Mouse (Mus musculus) CD4-positive, CD25-positive, alpha-beta regulatory T cell, adult 4 months (primary cell): ENCODE results near the gene Spg21. TPM values are rescaled to one million over a fixed set of nuclear protein-coding genes. Genes with fewer than 3 reads are reported as not detected.

ENCODE experiments used
- ATAC-seq: one replicate; pipeline ENCODE4 v1.8.0; 2017
- polyA plus RNA-seq, 2 experiments: library from polyadenylated mRNA; unstranded; fragments of 100-300 nt; shearing (Covaris generic); gene quantifications; one replicate each; pipeline ENCODE4 v1.2.1; 2017

The Spg21 gene
- polyA plus RNA-seq, 2 experiments from 2014 or later, result 76.6 to 78.9 TPM

DNA sequence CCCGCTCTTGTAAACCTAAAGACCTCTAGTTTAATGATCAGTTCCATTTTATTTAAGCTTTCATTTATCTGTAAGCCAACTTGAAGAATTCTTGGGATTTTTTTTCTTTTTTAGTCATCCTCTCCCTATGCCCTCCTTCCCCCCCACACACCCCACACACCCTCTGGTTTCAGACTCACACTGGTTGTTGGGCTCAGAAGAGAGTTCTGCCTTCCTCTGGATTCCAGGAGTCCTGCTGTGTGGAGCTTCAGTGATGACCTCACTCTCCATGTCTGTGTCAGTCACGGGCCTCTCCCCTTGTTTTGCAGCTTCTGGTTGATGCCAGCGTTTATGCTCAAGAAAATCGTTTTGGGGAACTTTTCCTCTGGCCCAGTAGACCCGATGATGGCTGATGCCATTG is 19.3 kb downstream of the Spg21 start:
- no peak for ATAC-seq

GRCm38 (mm10) chr9:65491476-65491875 is 30.7 kb downstream of the Spg21 start:
- no peak for ATAC-seq

GRCm38 (mm10) chr9:65492351-65492750 is 31.6 kb downstream of the Spg21 start:
- no peak for ATAC-seq

GRCm38 (mm10) chr9:65492851-65493250 is 32.1 kb downstream of the Spg21 start:
- no peak for ATAC-seq

DNA sequence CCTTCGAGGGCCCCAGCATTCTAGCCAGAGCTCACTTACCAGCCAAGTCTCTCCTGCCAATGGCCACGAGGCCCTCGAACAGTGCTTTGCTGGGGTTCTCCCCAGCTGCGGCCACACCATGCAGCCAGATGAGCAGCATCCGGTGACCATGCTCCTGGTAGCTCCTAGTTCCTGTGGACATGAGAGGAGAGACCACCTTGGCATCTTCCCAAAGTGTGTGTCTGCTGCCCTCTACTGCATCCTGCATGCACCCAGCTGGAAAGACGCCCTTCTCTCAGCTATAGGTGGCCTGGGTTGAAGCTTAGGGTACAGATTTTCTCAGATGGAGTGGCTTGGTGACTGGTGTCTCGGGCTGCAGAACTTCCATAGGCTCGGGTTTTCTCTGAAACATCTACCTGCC is 41.4 kb downstream of the Spg21 start:
- ATAC-seq, result no peak

GRCm38 (mm10) chr9:65502721-65503505 is 42.2 kb downstream of the Spg21 start:
- ATAC-seq, result no peak

- ATAC-seq, result no peak
Measured at GRCm38 (mm10) chr9:65508449-65508848, 47.7 kb downstream of the Spg21 start.

GRCm38 (mm10) chr9:65512520-65512919 is 51.8 kb downstream of the Spg21 start:
- ATAC-seq, result no peak

DNA sequence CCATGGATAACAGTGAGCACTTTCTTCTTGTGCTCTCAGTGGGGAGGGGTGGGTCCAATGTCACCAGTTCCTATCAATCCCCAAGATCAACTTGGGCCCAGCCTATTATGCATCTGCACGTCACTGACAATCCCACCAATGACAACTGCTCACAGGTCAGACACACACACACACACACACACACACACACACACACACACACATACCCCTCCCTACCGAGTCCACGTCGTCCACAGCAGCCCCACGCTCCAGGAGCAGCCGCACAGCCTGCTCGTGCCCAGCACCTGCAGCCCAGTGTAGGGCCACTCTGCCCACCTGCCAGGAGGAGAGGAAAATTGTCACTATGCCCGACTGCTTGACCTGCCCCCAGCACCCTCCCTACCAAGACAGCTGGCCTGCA is 53.7 kb downstream of the Spg21 start:
- ATAC-seq, result no peak

- no peak for ATAC-seq
Measured at GRCm38 (mm10) chr9:65514851-65515261, 54.1 kb downstream of the Spg21 start.

GRCm38 (mm10) chr9:65519807-65520504 is 59.2 kb downstream of the Spg21 start, which contains the start of gene Ankdd1a:
Gene Ankdd1a, minus strand, starts transcription at chr9:65520193.
- no peak for ATAC-seq

- no peak for ATAC-seq
Measured at GRCm38 (mm10) chr9:65520505-65520876, 59.7 kb downstream of the Spg21 start.

DNA sequence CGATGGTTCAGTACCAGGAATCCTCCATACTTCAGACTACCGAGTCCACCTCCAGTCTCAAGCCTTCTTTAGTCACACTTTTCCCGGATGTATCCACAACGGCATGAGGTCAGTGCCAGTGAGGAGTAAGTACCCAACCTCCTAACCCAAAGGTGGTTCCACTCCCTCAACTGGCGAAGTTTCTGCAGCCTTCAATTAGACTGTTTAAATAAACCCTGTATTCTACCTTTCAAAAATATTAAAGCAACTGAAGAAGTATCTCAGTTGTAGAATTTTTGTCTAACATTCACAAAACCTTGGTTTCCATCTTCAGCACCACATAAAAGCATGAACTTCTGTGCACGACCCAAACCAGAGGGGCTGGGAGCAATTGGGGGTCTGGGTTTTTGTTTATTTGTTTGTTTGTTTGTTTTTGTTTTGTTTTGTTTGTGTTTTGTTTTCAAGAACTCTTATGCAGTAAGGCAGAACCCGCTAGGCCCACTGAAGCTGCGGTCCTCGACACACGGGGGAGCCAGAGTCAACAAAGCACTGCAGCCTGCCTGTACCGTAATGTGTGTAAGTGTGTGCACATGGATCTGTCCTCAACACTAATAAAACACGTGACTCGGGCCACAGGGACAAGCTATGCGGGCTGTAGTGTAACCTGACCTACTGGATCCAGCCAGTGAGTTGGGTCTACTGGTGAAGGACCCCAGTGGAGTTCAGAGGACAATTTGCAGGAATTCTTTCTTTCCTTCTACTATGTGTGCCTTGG is 63.0 kb downstream of the Spg21 start:
- peak; percentile 94 for ATAC-seq

- ATAC-seq, result no peak
Measured at GRCm38 (mm10) chr9:65525445-65526195, 64.9 kb downstream of the Spg21 start.

GRCm38 (mm10) chr9:65528417-65529038 is 67.8 kb downstream of the Spg21 start:
- no peak for ATAC-seq

DNA sequence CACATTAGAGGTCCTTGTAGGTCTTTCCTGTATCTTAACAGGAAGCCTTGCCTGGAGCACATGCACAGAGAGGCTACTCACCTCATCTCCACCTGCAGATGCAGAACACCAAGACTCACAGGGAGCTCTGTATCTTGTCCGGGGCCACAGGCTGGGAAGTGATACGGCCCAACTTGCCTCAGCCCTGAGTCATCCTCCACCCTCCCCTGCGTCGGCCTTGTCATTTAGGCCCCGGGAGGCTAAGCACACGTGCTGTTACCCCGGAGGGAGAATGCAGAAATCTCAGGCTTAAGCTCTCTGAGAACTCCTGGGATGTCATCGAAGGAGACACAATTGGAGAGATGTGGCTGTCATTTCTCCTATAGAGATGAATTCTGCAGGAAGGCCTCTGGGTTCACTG is 68.9 kb downstream of the Spg21 start:
- ATAC-seq, result no peak

DNA sequence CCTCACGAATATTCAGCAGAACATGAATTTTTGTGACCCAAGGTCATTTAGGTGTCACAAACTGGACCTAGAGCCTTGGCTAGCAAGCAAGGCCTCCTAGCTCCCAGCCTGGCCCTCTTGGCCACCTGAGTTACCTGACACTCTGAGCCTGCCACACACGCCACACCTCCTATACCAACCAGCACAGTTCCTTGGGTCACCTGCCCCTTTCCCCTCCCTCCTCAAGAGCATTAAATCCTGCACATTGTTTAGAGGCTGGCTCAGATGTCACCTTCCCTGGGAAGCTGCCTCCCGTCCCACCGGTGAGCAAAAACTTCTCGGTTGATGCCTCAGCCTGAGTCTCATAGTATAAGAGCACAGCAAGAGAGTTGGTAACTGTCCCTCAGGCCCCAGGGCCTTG is 70.5 kb downstream of the Spg21 start:
- no peak for ATAC-seq

- no peak for ATAC-seq
Measured at GRCm38 (mm10) chr9:65532986-65533385, 72.2 kb downstream of the Spg21 start.

GRCm38 (mm10) chr9:65534111-65534510 is 73.4 kb downstream of the Spg21 start:
- ATAC-seq, result no peak

DNA sequence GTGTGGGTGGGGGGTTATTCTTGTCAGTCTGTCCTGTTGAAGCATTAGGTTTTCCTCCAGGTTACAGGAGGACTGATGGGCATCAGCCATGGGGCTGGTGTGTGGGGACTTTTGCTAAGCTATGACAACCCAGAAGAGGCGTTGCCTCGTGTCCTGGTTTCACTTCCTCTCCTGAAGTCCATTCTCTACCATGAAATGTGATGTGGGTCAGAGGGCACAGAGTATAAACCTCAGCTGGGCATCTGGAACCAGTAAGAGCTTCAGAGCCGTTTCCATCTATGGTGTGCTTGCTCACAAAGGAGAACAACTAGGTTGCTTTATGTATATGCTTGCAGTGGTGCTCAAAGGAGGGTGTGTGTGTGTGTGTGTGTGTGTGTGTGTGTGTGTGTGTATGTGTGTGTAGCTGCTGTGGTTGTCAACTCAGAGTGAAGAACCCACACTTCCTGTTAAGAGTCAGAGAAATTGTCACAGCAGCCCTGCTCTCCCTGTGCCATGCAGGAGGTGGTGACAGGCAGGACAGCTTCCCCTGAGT is 74.5 kb downstream of the Spg21 start:
- ATAC-seq, result peak; percentile 85

DNA sequence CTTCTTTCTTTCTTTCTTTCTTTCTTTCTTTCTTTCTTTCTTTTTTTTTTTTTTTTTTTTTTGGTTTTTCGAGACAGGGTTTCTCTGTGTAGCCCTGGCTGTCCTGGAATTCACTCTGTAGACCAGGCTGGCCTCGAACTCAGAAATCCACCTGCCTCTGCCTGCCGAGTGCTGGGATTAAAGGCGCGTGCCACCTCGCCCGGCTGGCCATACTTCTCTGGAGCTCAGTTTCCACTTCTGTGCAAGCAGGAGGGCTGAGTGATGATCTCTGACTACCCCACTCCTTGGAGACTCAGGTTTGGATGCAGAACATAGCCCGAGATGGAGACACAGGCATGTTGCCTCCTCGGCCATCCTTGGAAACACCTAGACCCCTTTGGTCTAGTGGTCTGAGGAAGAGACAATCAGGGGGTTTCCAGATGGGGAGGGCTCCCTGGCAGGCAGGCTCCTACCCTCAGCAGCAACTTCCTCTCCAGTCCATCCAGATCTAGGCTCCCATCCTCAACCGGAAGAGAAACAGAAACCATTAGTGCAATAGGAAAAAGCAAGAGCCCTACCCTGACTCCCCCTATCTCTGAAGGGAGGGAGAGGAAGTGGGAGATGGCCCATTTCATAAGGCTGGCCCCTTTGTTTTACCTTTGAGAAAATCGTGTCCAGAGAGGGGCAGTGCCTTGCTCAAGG is 75.2 kb downstream of the Spg21 start:
- ATAC-seq, result peak; percentile 67
